Comparison of ENCODE assay signal across 19 mouse cellular contexts in genomic region chr4:124005626-124006315, GRCm38 (mm10).
DNase-seq lines count a peak whose midpoint lies in the region; ATAC-seq lines count a peak whose summit lies in the region.
"Had no signal": no experiment of that assay in that cellular context is flagged by ENCODE, and none has a peak within 500 bp of the region (broad histone marks: within the 10 kb centered on the region; RNA-seq: fewer than 3 reads in every experiment).

No protein-coding gene starts in this region.

- H3K9ac ChIP-seq in kidney, embryonic 16.5 days (replicated peaks; ENCODE audit: low read length), result no peak overlapping the region
- H3K9ac ChIP-seq: embryonic facial prominence, embryonic 12.5 days; limb, embryonic 12.5 days; liver, embryonic 14.5 days had no signal

- ATAC-seq in kidney, embryonic 16.5 days (ENCODE audit: low FRiP score, low TSS enrichment), result no peak
- ATAC-seq: midbrain, embryonic 16.5 days had no signal

- H3K27me3 ChIP-seq in kidney, embryonic 16.5 days (ENCODE audit: insufficient read depth, low read length), result no peaks in the 10 kb centered on the region
- H3K27me3 ChIP-seq: embryonic facial prominence, embryonic 12.5 days; limb, embryonic 12.5 days had no signal

- H3K4me1 ChIP-seq in kidney, embryonic 16.5 days (ENCODE audit: insufficient read depth, low read length), result no peaks in the 10 kb centered on the region
- H3K4me1 ChIP-seq: embryonic facial prominence, embryonic 12.5 days; limb, embryonic 12.5 days had no signal

- 60% methylated on average over 17 of the region's 17 CpGs for WGBS in kidney, embryonic 16.5 days

- H3K36me3 ChIP-seq in kidney, embryonic 16.5 days (ENCODE audit: insufficient read depth, low read length), result no peaks in the 10 kb centered on the region
- H3K36me3 ChIP-seq: embryonic facial prominence, embryonic 12.5 days; heart, embryonic 10.5 days; limb, embryonic 12.5 days had no signal

- H3K4me2 ChIP-seq in kidney, embryonic 16.5 days (replicated peaks; ENCODE audit: low read depth, low read length), result no peak overlapping the region
- H3K4me2 ChIP-seq: embryonic facial prominence, embryonic 12.5 days; limb, embryonic 12.5 days had no signal

- DNase-seq in adrenal gland, postnatal 14 days, result peak; percentile 11
- no peak for DNase-seq in adrenal gland, postnatal 4 days (ENCODE audit: low spot score in 2 of 2)
- peak; percentile 7 for DNase-seq in kidney, adult 18-20 months
- peak; percentile 9 for DNase-seq in NIH3T3 (ENCODE audit: low read depth)
- DNase-seq in kidney, postnatal 10 days, result peak; percentile 17
- DNase-seq in c-Kit-positive CD71-positive TER-119-positive erythroid progenitor cells, embryonic 14.5 days (ENCODE audit: low spot score), result no peak
- no peak for DNase-seq in heart, adult 11 months
- DNase-seq: adrenal gland, postnatal 25 days; cerebellum, adult 9-10 months; gastrocnemius, postnatal 10 days; right cerebral cortex, postnatal 14 days; spleen, adult 18-20 months; thymus, postnatal 25 days had no signal

- no peaks in the 10 kb centered on the region for H3K9me3 ChIP-seq in kidney, embryonic 16.5 days (ENCODE audit: low read length)
- H3K9me3 ChIP-seq: embryonic facial prominence, embryonic 12.5 days; heart, embryonic 10.5 days; limb, embryonic 12.5 days had no signal

- no peak overlapping the region for H3K4me3 ChIP-seq in kidney, embryonic 16.5 days (ENCODE audit: low read length)
- H3K4me3 ChIP-seq: embryonic facial prominence, embryonic 12.5 days; heart, embryonic 10.5 days; limb, embryonic 12.5 days had no signal

- H3K27ac ChIP-seq in kidney, embryonic 16.5 days (ENCODE audit: low read length), result no peak overlapping the region
- H3K27ac ChIP-seq: embryonic facial prominence, embryonic 12.5 days; heart, embryonic 10.5 days; limb, embryonic 12.5 days; liver, embryonic 14.5 days had no signal

Comparison
In these comparisons a context has a peak if more than half of its experiments do, and no peak if none do; other contexts are left out.
1. DNase-seq: peak in adrenal gland, postnatal 14 days (single experiment), kidney, adult 18-20 months (single experiment), NIH3T3 (single experiment) and kidney, postnatal 10 days (single experiment); none in adrenal gland, postnatal 4 days (0 of 2), c-Kit-positive CD71-positive TER-119-positive erythroid progenitor cells, embryonic 14.5 days (single experiment) and heart, adult 11 months (single experiment).